Mouse (Mus musculus) testis, postnatal 14 days (tissue): ENCODE measurements around the gene Acbd6.

Experiments
- DNase-seq: peaks from one replicate; pipeline ENCODE4 v3.0.0; 2021; ENCODE audit warnings: low spot score

Acbd6 gene

GRCm38 (mm10) chr1:155724301-155724700 lies 166.4 kb downstream of the Acbd6 start:
- DNase-seq: no peak

- no peak for DNase-seq
Observed at GRCm38 (mm10) chr1:155725876-155726275, 168.0 kb downstream of the Acbd6 start.

GRCm38 (mm10) chr1:155727830-155728229 lies 169.9 kb downstream of the Acbd6 start:
- DNase-seq: no peak

GRCm38 (mm10) chr1:155729113-155729795 lies 171.3 kb downstream of the Acbd6 start:
- DNase-seq: no peak

GRCm38 (mm10) chr1:155731156-155731555 lies 173.2 kb downstream of the Acbd6 start:
- DNase-seq: no peak

GRCm38 (mm10) chr1:155736096-155736825 lies 178.3 kb downstream of the Acbd6 start:
- DNase-seq: no peak

GRCm38 (mm10) chr1:155737017-155737808 lies 179.3 kb downstream of the Acbd6 start:
- DNase-seq: no peak

- no peak for DNase-seq
Observed at GRCm38 (mm10) chr1:155737809-155738383, 180.0 kb downstream of the Acbd6 start.
